Mouse (Mus musculus) left cerebral cortex, adult 2 months (tissue): ENCODE results near the gene Wipf1. TPM values are rescaled to one million over a fixed set of nuclear protein-coding genes. Genes with fewer than 3 reads are reported as not detected.

Experiments used
- DNase-seq, 2 experiments: peaks; one replicate each; pipeline ENCODE4 v3.0.0; 2021 to 2022; ENCODE audit warnings: low spot score in 2 of 2, mixed read lengths in 1 of 2; ENCODE audit errors: extremely low spot score in 1 of 2
- H3K27ac ChIP-seq: fragments of 200-600 bp; 2 replicates; pipeline ENCODE4 v1.8.1; 2022
- H3K4me3 ChIP-seq: fragments of 200-600 bp; 2 replicates; pipeline ENCODE4 v1.8.1; 2022
- CTCF ChIP-seq: fragments of 200-600 bp; IDR thresholded peaks from 2 replicates; pipeline ENCODE4 v1.8.1; 2022; ENCODE audit warnings: antibody characterized with exemption, mild to moderate bottlenecking, moderate library complexity
- intact Hi-C: fragments of 180-260 bp; cut with DNase I; formaldehyde crosslinking; loops from one replicate; pipeline ENCODE4 v1.15.1; 2025
- long read RNA-seq, 2 experiments: library from polyadenylated mRNA; stranded (forward); transcript quantifications; one replicate each; pipeline ENCODE4 v2.0.0; 2021; ENCODE audit warnings: borderline mapping rate in 2 of 2
- total RNA-seq, 2 experiments: library from RNA; stranded (reverse); gene quantifications; 2 replicates each; pipeline ENCODE4 v1.2.3; 2021

The Wipf1 gene
- 1 to 10 TPM; 7.4 to 7.9 TPM for total RNA-seq
- long read RNA-seq, experiment 1, full-length matches to known transcripts, result 6 of 9 reads
- long read RNA-seq, experiment 1, partial matches to known transcripts, result 1 of 9 reads
- long read RNA-seq, experiment 1, other reads (novel, unspliced or antisense), result 2 of 9 reads
- long read RNA-seq, experiment 2, full-length matches to known transcripts, result 9 of 12 reads
- long read RNA-seq, experiment 2, partial matches to known transcripts, result 1 of 12 reads
- long read RNA-seq, experiment 2, other reads (novel, unspliced or antisense), result 2 of 12 reads

DNA sequence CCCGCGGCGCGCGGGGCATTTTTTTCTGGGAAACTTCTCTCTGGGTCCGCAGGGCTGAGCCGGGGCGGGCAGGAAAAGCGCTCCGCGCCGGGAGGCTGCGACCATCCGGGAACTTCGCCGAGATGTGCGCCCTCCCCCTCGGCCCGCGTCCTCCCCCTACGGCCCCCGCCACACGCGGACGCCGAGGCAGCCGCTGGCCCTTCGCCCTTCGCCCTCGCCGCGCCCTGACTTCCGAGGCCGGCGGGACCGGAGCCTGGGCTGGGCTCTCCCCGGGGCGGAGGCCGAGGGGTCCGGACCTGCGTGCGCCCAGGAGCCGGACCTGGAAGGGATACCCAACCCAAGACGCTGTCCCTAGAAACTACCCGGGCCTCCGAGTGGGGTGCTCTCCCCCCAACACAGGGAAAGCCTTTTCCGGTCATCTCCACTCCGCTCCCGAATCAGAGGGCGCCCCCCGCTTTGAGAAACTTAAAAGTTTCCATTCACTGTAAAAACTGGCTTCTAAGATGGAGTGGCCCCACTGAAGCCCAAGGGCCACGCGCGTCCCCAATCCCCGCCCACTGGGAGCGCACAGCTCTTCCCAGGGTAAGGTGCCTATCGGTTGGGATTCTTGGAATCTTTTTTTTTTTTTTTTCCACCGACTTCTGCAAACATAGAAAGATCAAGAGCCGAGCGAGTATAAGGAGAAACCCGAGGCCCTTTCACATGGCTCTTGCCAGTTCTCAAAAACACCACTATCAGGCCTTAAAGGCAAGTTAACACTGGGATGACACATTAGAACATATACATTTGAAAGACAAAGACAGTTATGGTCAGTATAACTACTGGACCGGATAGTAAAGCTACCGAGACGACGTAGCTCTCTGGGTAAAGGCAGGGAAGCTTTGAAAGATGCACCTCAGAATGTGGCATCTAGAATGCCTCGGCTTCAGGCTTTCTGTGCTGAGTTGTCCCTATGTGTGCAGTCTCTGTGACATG, at the start of gene Wipf1:
TSS of gene Wipf1 (minus strand) at position 379 of the 975 bp plus-strand sequence.
- DNase-seq, result peak; percentile 69 to 75
- H3K27ac ChIP-seq, result peak within 1 kb of the TSS; percentile 76
- H3K4me3 ChIP-seq, result peak within 1 kb of the TSS; percentile 87
- TF ChIP-seq CTCF, result no peak
- intact Hi-C loops, result no loop called here

DNA sequence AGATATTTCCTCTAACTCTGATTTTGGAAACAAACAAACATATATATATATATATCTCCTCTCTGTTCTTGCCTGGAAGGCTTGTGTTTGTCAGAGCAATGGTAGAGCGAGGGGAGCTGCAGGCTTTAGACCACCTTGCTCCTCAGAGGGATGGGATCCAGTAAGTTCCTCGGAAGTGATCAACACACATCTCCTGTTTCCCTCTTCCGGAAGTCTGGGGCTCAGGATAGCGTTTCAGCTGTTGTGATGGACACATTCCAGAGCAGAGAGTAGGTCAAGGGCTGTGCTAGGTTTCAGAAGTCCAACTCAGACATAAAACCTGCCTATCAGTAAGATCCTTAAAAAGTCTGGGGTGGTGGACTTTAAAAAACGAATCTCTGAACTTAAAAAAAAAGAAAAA, 49.6 kb upstream of the Wipf1 start:
- no peak for TF ChIP-seq CTCF
- no peak for DNase-seq
- no peak overlapping the region for H3K4me3 ChIP-seq
- no peak overlapping the region for H3K27ac ChIP-seq
- intact Hi-C loops, result no loop called here

DNA sequence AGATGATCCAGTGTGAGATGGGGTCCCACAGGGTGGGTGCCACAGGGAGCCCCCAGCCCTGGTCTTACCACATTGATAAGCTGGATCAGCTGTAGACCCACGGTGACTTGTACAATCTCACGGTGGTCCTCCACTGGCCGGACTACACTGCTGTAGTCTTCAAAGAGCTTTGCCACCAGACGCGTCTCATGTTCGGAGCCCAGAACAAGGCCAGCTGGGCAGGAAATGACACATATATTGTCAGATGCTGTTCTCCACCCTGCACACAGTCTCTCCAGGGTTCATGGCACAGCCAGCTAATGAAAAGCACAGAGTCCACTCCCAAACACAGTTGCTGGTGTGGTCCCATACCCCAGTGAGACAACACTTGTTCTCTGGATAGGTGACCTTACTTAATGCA, 44.9 kb upstream of the Wipf1 start:
- Histone ChIP-seq H3K4me3 (no peak overlapping the region), H3K27ac (no peak overlapping the region)
- DNase-seq, result no peak
- no peak for TF ChIP-seq CTCF
- intact Hi-C loops, result loop anchor here (5.0 kb wide), 1 partner anchor 318 kb away; the partner anchor contains the start of gene Atf2

DNA sequence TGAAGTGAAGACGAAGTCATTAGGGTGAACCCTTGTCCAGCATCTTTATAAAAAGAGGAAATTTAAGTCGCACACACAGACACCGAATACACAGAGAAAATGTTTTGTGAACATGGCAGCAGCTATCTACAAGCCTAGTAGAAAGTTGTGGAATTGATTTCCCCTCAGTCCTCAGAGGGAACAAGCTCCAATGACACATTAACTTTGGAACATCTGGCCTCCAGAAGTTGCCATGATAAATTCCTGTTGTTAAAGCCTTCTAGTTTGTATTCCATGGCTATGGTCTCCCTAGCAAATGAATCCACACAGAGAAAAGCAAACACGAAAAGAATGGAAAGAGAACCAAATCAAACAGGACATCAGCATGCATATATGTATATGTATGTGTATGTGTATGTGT, 44.0 kb upstream of the Wipf1 start:
- H3K4me3 ChIP-seq, result no peak overlapping the region
- no peak for TF ChIP-seq CTCF
- H3K27ac ChIP-seq, result peak overlapping the region; percentile 87
- DNase-seq, result no peak
- intact Hi-C loops, result loop anchor here (5.0 kb wide), 1 partner anchor 319 kb away; the partner anchor contains the start of gene Atf2

DNA sequence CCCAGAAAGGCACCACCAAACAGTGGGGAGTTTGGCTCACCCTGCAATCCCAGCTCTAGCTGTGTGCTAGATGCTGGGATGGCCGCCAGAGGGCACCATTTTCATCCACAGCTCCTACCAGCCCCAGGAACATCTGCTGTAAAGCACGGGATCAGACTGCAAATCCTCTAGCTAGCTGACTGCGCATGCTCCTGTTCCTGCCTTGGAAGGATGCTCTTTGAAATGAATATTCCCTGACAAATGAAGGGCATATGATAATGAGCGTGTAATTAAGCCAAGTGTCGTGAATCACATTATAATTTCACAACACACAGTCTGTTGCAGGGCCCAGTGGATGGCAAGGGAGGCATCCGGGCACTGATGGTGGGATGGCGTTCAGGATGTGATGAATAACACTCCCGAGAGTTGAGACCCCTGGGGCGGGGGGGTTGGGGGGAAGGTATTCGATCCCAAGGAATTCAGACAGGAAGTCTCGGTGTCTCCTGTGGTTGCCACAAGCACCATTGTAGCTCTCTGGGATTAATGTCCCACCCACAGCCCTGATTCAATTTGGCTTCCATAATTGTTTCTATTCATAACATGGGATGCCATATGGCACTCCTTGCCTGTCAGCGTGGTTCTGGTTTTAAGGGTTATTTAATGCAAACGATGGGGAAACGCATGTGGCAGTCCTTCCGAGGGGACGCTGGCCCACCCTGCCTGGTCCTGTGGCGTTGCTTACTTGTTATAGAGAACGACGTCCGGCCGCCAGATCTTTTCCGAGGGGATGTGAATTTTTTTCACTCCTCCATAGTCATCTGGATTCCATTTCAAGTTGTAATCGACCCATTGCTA, 43.2 kb upstream of the Wipf1 start:
- intact Hi-C loops, result loop anchor here (5.0 kb wide), 1 partner anchor 320 kb away; the partner anchor contains the start of gene Atf2
- peak; percentile 84 for DNase-seq
- peak overlapping the region; percentile 87 for H3K27ac ChIP-seq
- H3K4me3 ChIP-seq, result peak overlapping the region; percentile 33
- TF ChIP-seq CTCF, result peak; percentile 96

DNA sequence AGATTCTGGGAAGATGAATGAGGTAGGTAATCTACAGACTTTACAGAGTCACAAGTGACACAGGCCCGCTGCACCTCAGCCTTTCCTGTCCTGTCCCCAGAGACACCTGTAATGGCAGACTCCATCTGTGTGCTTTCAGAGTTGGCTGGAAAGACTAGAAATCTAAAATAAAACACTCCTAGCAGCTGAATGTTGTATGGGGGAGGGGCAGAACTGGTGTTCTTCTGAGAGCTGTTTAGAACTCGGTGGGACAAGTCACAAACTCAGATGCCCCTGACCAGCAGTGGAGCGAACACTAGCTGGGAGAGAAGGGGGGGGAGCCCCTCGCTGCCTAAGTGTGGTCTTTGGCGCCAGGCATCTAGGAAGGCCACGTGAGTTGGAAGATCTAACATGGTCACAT, 42.4 kb upstream of the Wipf1 start:
- Histone ChIP-seq H3K27ac (peak overlapping the region; percentile 87), H3K4me3 (no peak overlapping the region)
- no peak for DNase-seq
- intact Hi-C loops, result loop anchor here (5.0 kb wide), 1 partner anchor 320 kb away; the partner anchor contains the start of gene Atf2
- no peak for TF ChIP-seq CTCF

DNA sequence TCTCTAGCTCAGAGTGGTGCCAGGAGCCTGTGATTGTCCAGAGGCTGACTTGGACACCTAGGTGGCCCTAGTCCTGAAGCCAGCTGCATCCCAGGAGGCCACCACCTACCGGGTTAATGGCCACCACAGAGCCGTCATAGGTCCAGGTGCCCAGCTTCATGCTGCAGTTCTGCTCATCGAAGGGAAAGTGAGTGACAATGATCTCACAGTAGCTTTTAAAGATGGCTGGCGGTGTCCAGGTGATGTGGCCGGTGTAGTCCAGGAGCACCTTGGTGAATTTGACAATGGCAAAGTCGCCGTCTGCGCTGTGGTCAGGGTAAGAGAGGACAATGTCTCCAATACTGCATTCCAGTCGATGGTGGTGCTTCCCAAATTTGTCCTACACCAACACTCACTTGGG, 41.8 kb upstream of the Wipf1 start:
- intact Hi-C loops, result loop anchor here (5.0 kb wide), 1 partner anchor 321 kb away; the partner anchor contains the start of gene Atf2
- H3K4me3 ChIP-seq, result no peak overlapping the region
- no peak for DNase-seq
- 0 out of 2 replicates have a peak overlapping the region, but pooled peaks have one; percentile 87 for H3K27ac ChIP-seq
- no peak for TF ChIP-seq CTCF

DNA sequence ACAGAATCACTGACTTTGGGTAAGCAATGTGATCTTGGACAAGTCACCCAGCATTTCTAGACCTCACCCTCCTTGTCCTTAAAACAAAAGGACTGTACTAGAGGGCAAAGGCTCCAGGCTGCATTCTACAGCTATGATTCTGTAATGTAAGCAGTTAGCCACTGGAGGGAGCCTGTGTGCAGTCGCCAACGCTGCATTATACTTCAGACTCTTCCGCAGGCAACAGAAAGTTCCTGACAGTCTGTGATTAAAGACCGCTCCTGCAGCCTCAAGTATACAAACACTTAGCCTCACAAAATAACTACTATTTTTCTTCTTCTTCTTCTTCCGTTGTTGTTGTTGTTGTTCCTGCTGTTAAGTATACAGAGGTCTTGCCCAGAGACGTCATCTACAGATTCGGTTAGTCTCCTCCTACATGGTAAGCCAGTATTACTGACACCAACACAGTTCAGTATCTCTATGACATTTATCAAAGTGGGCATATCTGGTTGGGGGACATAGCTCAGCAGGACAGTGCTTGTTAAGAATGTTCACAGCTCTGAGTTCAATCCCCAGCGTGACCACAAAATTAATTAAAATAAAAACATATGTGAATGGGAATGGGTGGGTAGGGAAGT, 37.6 kb upstream of the Wipf1 start:
- peak overlapping the region; percentile 39 for H3K4me3 ChIP-seq
- peak; percentile 95 for TF ChIP-seq CTCF
- intact Hi-C loops, result no loop called here

DNA sequence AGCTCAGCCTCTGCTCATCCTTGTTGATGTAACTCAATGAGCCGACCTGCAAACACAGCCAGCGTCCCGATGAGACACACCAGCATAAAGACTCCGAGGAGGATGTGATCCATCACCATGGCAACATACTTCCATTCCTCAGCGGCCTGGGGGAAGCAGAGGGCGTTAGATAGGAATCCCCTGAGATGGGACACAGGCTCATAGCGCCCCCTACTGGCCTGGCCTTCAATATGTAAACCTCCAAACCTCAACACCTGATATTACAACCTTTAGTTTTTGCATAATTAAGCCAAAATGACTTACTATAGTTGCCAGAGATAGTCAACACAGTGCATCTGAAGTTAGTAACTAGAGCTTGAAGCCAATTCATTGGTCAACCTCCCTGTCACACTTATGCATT, 36.6 kb upstream of the Wipf1 start:
- DNase-seq, result no peak
- intact Hi-C loops, result no loop called here
- TF ChIP-seq CTCF, result peak; percentile 45
- Histone ChIP-seq H3K4me3 (no peak overlapping the region), H3K27ac (no peak overlapping the region)

More for the DNA sequence above, 37.6 kb upstream of the Wipf1 start:
- no peak overlapping the region for H3K27ac ChIP-seq
- peak; percentile 50 to 59 for DNase-seq

DNA sequence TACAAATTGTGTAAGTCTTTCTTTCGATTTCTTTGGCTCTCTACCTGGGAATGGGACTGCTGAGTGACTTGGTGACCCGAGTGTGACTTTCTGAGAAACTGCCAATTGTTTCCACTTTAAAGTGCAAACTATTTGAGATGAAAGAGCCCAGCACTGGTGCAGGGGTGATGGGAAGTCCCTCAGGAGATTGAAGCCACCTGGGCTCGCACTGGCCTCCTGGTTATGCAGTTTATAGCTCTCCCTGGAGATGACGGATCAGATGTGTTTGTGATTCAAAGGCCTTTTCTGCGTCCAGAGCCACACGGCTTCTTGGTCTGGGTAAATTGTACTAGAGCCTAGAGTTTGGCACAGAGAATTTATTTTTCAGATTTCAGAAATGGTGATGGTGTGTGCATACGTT, 34.2 kb upstream of the Wipf1 start:
- Histone ChIP-seq H3K4me3 (no peak overlapping the region), H3K27ac (no peak overlapping the region)
- intact Hi-C loops, result no loop called here
- no peak for TF ChIP-seq CTCF
- no peak for DNase-seq

DNA sequence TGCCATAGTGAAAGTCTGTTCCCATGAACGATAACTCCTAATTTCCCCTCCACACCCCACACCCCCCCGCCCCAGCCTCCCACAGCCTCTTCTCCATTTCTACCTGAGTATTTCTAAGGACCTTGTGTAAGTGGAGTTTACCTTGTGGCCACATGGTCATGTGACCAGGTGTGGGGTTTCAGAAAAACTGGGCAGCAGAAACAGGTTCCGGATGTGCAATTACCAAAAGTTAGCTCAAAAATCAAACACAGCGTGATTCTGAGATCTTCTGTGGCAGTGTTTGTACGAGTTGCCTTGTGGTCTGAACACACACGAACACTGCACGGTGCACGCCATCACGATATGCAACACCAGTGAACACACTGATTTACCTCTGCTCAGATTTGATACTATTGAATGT, 33.1 kb upstream of the Wipf1 start:
- no peak overlapping the region for H3K4me3 ChIP-seq

More for the DNA sequence above, 33.1 kb upstream of the Wipf1 start:
- intact Hi-C loops, result no loop called here
- TF ChIP-seq CTCF, result no peak
- H3K27ac ChIP-seq, result no peak overlapping the region
- no peak for DNase-seq
